Mouse (Mus musculus) liver, embryonic 15.5 days (tissue): ENCODE data around the gene Sh3bp1. TPM values are rescaled to one million over a fixed set of nuclear protein-coding genes. Genes with fewer than 3 reads are reported as not detected.

Experiments used
- ATAC-seq: fragments of 200-750 bp; cut with Nextera tagmentation; 2 replicates; pipeline ENCODE4 v1.8.0; 2017; ENCODE audit warnings: moderate number of reproducible peaks, mild to moderate bottlenecking, moderate library complexity; ENCODE audit not compliant: insufficient read depth
- H3K27ac ChIP-seq: fragments of 300-500 bp; sonication (generic); replicated peaks from 2 replicates; pipeline ENCODE4 v1.5.1; 2015; ENCODE audit warnings: mild to moderate bottlenecking, inconsistent platforms
- H3K27me3 ChIP-seq: fragments of 300-500 bp; sonication (generic); 2 replicates; pipeline ENCODE4 v1.6.1; 2015; ENCODE audit warnings: mild to moderate bottlenecking, inconsistent platforms
- H3K36me3 ChIP-seq: fragments of 300-500 bp; sonication (generic); replicated peaks from 2 replicates; pipeline ENCODE4 v1.6.1; 2015; ENCODE audit warnings: moderate library complexity, mild to moderate bottlenecking, inconsistent platforms
- H3K4me1 ChIP-seq: fragments of 300-500 bp; sonication (generic); replicated peaks from 2 replicates; pipeline ENCODE4 v1.6.1; 2015; ENCODE audit warnings: inconsistent platforms
- H3K4me2 ChIP-seq: fragments of 300-500 bp; sonication (generic); 2 replicates; pipeline ENCODE4 v1.6.1; 2015; ENCODE audit warnings: moderate library complexity, mild to moderate bottlenecking, inconsistent platforms
- H3K4me3 ChIP-seq: fragments of 300-500 bp; sonication (generic); replicated peaks from 2 replicates; pipeline ENCODE4 v1.5.1; 2015; ENCODE audit warnings: mild to moderate bottlenecking, inconsistent platforms
- H3K9ac ChIP-seq: fragments of 300-500 bp; sonication (generic); 2 replicates; pipeline ENCODE4 v1.6.1; 2015; ENCODE audit warnings: moderate library complexity, mild to moderate bottlenecking, inconsistent platforms
- H3K9me3 ChIP-seq: fragments of 300-500 bp; sonication (generic); replicated peaks from 2 replicates; pipeline ENCODE4 v1.6.1; 2016; ENCODE audit warnings: inconsistent platforms
- WGBS: fragments of 180-500 bp; shearing (Covaris S2); methylation state at CpG from one replicate; pipeline ENCODE4 v1.1.7; 2015; ENCODE audit warnings: mixed read lengths; ENCODE audit not compliant: insufficient replicate concordance; 5-methylcytosine and 5-hydroxymethylcytosine counted together
- polyA plus RNA-seq: library from polyadenylated mRNA; unstranded; fragments of >200 nt; fragmentation: Nextera tagmentation; extraction: Ambion mirVana; gene quantifications from 2 replicates; pipeline ENCODE4 v1.2.1, GENCODE M21; 2015

Sh3bp1 gene
- polyA plus RNA-seq, 1 experiment from 2014 or later = 14.4 TPM

DNA sequence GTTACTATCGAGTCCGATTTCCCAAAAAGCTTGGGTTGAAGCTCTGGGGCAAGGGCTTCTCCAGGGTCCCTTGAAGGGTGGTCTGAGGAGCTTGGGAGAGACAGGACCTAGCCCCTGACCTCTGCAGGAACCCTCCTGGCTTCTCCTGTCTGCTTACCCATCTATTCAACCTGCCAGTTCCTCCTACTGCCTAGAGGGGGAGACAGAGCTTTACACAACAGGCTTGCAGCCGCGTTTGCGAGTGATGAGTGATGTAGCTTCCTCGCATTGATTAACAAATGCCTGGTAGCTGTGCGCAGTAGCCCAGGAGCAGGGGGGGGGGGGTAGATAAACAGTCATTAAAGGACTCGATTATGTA, 16.1 kb downstream of the Sh3bp1 start:
- H3K4me2 ChIP-seq = peak overlapping the region; percentile 100
- WGBS = 6% methylated on average over 8 of the region's 8 CpGs
- H3K27me3 ChIP-seq = 0 out of 2 replicates have a peak, but pooled peaks cover 6% of the 10 kb centered on the region
- no peak for ATAC-seq
- H3K4me1 ChIP-seq = peaks cover 59% of the 10 kb centered on the region
- H3K9me3 ChIP-seq = no peaks in the 10 kb centered on the region
- peak overlapping the region; percentile 68 for H3K4me3 ChIP-seq
- no peak overlapping the region; the same call in 1 of the 2 replicates for H3K27ac ChIP-seq
- no peak overlapping the region for H3K9ac ChIP-seq
- peaks cover 20% of the 10 kb centered on the region for H3K36me3 ChIP-seq

DNA sequence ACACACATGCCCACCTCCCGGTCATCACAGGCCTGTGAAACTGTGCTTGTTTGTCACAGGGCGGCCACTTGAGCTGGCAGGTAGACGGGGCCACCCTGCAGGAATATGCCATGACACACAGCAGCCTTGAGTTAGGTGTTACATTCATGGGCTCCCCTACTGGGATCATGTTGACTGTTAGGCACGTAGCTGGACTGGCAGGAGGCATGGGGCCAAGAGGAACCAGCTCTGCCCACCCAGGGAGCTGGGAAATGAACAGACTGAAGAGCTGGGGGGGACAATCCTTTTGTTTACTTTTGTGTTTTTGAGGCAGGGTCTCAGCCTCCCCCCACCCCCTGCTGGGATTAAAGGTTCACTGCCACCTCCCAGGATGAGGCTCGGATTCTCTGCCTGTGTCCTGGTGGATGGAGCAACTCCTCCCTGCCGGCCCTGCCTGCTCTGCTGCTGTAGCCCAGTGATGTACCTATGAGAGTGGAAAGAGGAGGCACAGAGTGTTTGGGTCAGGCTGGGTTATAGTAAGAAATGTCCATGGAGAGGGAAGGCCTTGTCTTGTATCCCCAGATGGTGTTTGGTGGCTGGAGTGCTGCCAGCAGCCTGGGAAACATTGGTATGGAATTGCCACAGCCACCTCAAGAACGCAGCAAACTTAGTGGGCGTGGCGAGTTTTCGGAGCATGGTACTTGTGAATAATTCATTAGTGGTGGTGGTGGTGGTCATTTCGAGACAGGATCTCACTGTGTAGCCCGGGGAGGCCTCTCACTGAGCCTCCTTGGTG, 16.7 kb downstream of the Sh3bp1 start:
- ATAC-seq = no peak
- no peak overlapping the region for H3K9ac ChIP-seq
- peak overlapping the region; percentile 48 for H3K27ac ChIP-seq
- H3K4me2 ChIP-seq = peak overlapping the region; percentile 100
- WGBS = 77% methylated on average over 12 of the region's 12 CpGs
- no peaks in the 10 kb centered on the region for H3K9me3 ChIP-seq
- peak overlapping the region; percentile 4; the same call in 1 of the 2 replicates for H3K4me3 ChIP-seq
- H3K4me1 ChIP-seq = peaks cover 61% of the 10 kb centered on the region
- H3K36me3 ChIP-seq = peaks cover 15% of the 10 kb centered on the region
- 0 out of 2 replicates have a peak, but pooled peaks cover 6% of the 10 kb centered on the region for H3K27me3 ChIP-seq

DNA sequence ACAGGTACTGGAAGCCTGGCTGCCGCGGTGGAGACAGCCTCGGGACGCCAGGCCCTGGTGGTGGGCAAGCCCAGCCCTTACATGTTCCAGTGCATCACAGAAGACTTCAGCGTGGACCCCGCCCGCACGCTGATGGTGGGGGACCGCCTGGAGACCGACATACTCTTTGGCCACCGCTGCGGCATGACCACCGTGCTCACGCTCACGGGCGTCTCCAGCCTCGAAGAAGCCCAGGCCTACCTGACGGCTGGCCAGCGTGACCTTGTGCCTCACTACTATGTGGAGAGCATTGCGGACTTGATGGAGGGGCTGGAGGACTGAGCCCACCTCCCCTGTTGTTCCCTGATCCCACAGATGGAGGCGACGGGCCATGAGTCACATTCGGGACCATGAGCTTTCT, 18.6 kb downstream of the Sh3bp1 start:
- no peak overlapping the region for H3K27ac ChIP-seq

GRCm38 (mm10) chr15:78919914-78920313, 20.3 kb downstream of the Sh3bp1 start:
- Histone ChIP-seq H3K9me3 (no peaks in the 10 kb centered on the region), H3K9ac (no peak overlapping the region), H3K27me3 (no peaks in the 10 kb centered on the region), H3K4me1 (peaks cover 68% of the 10 kb centered on the region), H3K4me3 (no peak overlapping the region), H3K36me3 (peaks cover 10% of the 10 kb centered on the region; the same call in 1 of the 2 replicates), H3K27ac (peak overlapping the region; percentile 66), H3K4me2 (no peak overlapping the region)
- no peak for ATAC-seq
- 76% methylated on average over 12 of the region's 12 CpGs for WGBS

More for the DNA sequence above, 18.6 kb downstream of the Sh3bp1 start:
- Histone ChIP-seq H3K36me3 (peaks cover 10% of the 10 kb centered on the region; the same call in 1 of the 2 replicates), H3K4me1 (peaks cover 68% of the 10 kb centered on the region), H3K9me3 (no peaks in the 10 kb centered on the region), H3K27me3 (0 out of 2 replicates have a peak, but pooled peaks cover 6% of the 10 kb centered on the region), H3K9ac (no peak overlapping the region), H3K4me3 (no peak overlapping the region), H3K4me2 (no peak overlapping the region)
- no peak for ATAC-seq
- WGBS = 87% methylated on average over 23 of the region's 23 CpGs

- 13% methylated on average over 7 of the region's 7 CpGs for WGBS
- peak; percentile 81 for ATAC-seq
- H3K4me1 ChIP-seq = peaks cover 75% of the 10 kb centered on the region
- peak overlapping the region; percentile 79 for H3K4me2 ChIP-seq
- H3K27ac ChIP-seq = peak overlapping the region; percentile 98
- no peaks in the 10 kb centered on the region for H3K27me3 ChIP-seq
- peaks cover 10% of the 10 kb centered on the region; the same call in 1 of the 2 replicates for H3K36me3 ChIP-seq
- H3K4me3 ChIP-seq = peak overlapping the region; percentile 49
- no peaks in the 10 kb centered on the region for H3K9me3 ChIP-seq
- peak overlapping the region; percentile 66 for H3K9ac ChIP-seq
These were observed 23.1 kb downstream of the Sh3bp1 start for GRCm38 (mm10) chr15:78922700-78923099.

GRCm38 (mm10) chr15:78923585-78923984, 24.0 kb downstream of the Sh3bp1 start:
- no peaks in the 10 kb centered on the region for H3K27me3 ChIP-seq
- H3K4me3 ChIP-seq = peak overlapping the region; percentile 49
- H3K9ac ChIP-seq = peak overlapping the region; percentile 66
- H3K9me3 ChIP-seq = no peaks in the 10 kb centered on the region
- WGBS = 15% methylated on average over 6 of the region's 6 CpGs
- H3K4me2 ChIP-seq = peak overlapping the region; percentile 79
- H3K4me1 ChIP-seq = peaks cover 84% of the 10 kb centered on the region
- peaks cover 5% of the 10 kb centered on the region; the same call in 1 of the 2 replicates for H3K36me3 ChIP-seq
- H3K27ac ChIP-seq = peak overlapping the region; percentile 98
- ATAC-seq = peak; percentile 77

DNA sequence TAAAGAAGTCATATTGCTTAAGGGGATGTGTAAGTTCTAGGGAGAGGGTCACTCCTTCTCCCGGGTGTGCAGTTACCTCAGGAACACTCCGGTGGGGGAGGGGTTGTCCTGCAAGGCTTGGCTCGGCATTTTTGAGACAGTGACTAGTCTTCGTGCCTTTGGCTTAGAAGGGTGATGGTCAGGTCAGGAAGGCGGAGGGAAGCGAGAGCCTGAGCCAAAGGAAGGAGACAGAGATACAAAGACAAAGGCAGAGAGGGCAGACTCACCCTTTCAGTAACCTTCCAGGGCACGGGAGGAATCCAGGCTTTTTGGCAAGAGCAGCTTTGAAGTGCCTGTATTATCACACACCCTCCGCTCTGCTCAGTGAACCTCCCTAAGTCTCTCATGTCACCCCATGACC, 25.6 kb downstream of the Sh3bp1 start:
- Histone ChIP-seq H3K4me3 (no peak overlapping the region), H3K4me1 (peaks cover 87% of the 10 kb centered on the region), H3K9me3 (no peaks in the 10 kb centered on the region), H3K27me3 (no peaks in the 10 kb centered on the region), H3K27ac (peak overlapping the region; percentile 98), H3K36me3 (peaks cover 8% of the 10 kb centered on the region; the same call in 1 of the 2 replicates), H3K4me2 (peak overlapping the region; percentile 92; the same call in 1 of the 2 replicates), H3K9ac (no peak overlapping the region)
- ATAC-seq = no peak
- 51% methylated on average over 8 of the region's 8 CpGs for WGBS

DNA sequence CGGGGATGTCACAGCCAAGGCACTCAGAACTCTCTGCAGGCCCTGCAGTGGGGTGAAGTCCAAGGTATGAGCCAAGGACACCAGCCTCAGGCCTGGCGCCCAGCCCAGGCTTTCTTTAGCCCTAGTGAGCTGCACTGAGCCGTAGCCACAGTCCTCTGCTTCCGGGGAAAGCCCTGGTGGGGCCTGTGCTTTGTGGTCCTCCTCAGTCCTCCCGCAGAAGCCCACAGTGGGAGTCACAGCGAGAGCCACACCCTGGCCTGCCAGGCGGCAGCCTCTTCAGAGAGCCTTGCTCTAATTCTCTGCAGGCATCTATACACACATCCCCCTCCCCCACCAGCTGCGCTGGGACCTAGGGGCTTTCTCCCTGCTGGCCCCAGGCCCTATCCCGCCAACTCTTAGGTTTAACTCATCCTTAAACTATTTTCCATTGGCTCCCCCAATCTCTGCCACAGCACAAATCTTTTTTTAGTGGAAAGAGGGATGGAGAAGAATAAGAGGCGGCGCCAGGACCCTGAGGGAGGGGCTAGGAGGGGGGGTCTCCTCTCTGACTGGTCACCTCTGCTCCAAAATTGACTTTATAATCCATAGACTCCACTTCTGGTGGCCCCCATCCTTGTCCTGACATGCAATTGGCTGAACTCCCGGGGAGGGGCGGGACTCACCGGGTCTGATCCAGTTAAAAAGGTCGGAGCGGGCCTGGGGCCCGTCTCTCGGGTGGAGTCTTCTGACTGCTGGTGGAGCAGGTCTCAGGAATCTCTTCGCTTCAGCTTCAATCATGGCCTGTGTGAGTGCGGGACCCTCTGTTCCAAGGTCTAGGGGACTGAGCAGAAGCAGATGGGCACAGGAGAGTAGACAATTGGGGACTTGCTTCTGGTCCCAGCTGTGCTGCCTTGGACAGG, 26.7 kb downstream of the Sh3bp1 start, which contains the start of gene Lgals1:
Gene Lgals1 (plus strand): TSS at position 705 of the 899 bp plus-strand sequence.
- Histone ChIP-seq H3K27ac (peak within 1 kb of the TSS; percentile 98), H3K4me3 (peak within 1 kb of the TSS; percentile 59), H3K4me1 (peaks cover 84% of the 10 kb centered on the region), H3K9ac (peak within 1 kb of the TSS; percentile 58), H3K4me2 (peak within 1 kb of the TSS; percentile 92), H3K9me3 (no peaks in the 10 kb centered on the region), H3K36me3 (peaks cover 10% of the 10 kb centered on the region; the same call in 1 of the 2 replicates), H3K27me3 (no peaks in the 10 kb centered on the region)
- WGBS = 6% methylated on average over 20 of the region's 20 CpGs
- ATAC-seq = peak; percentile 38

DNA sequence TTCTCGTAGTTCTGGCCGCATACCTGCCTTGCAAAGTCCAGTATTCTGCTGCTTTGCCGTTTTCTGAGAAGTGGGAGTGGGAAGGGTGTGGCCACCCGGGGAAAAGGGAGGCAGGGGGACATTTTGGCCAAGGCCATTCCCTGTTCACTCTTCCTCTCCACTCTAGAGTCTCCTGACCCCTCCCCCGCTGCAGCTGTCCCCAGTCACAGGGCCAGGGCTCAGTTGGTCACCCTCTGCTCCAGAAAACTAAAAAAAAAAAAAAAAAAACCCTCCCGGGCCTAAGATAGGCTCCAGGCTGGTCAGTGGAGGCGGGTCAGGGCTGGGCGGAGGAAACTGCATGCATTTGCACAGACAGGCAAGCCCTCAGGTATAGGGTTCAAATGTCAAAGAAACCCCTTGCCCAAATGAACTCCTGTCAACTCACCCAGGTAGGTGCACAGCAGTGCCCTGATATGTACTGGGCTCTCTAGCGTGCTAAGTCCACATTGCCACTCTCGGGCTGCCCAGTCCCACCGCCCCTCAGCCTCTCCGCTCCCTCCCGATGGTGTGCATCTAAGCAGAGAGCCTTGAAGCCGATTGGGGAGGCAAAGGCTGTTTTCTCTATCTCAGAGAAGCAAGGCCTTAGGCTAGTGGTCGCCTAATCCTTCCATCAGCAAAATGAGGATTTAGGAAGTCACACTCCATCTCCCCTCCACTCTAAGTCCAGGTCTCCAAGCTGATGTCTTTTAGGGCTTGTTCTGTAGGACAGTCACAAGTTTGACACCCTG, 27.6 kb downstream of the Sh3bp1 start:
- peaks cover 84% of the 10 kb centered on the region for H3K4me1 ChIP-seq
- H3K27me3 ChIP-seq = no peaks in the 10 kb centered on the region
- H3K4me3 ChIP-seq = peak overlapping the region; percentile 59
- peak overlapping the region; percentile 98 for H3K27ac ChIP-seq
- peak overlapping the region; percentile 58 for H3K9ac ChIP-seq
- H3K4me2 ChIP-seq = peak overlapping the region; percentile 92
- ATAC-seq = no peak
- no peaks in the 10 kb centered on the region for H3K9me3 ChIP-seq
- H3K36me3 ChIP-seq = peaks cover 10% of the 10 kb centered on the region; the same call in 1 of the 2 replicates
- 6% methylated on average over 15 of the region's 15 CpGs for WGBS

GRCm38 (mm10) chr15:78927788-78928457, 28.4 kb downstream of the Sh3bp1 start:
- H3K4me1 ChIP-seq = peaks cover 81% of the 10 kb centered on the region

More at GRCm38 (mm10) chr15:78927788-78928457, 28.4 kb downstream of the Sh3bp1 start:
- Histone ChIP-seq H3K9me3 (no peaks in the 10 kb centered on the region), H3K27me3 (no peaks in the 10 kb centered on the region), H3K4me3 (peak overlapping the region; percentile 59), H3K4me2 (peak overlapping the region; percentile 92), H3K36me3 (peaks cover 10% of the 10 kb centered on the region; the same call in 1 of the 2 replicates), H3K27ac (peak overlapping the region; percentile 98), H3K9ac (peak overlapping the region; percentile 58)
- 0 out of 2 replicates have a peak, but pooled peaks have one; percentile 3 for ATAC-seq
- under 1% methylated on average over 27 of the region's 35 CpGs for WGBS
